Mouse (Mus musculus) G1E (cell line): Measurements from ENCODE around the gene Naa35.

ENCODE experiments used
- CTCF ChIP-seq: IDR thresholded peaks from 2 replicates; pipeline ENCODE4 v1.5.1; 2012; ENCODE audit warnings: low read depth, low read length, inconsistent platforms, mixed read lengths
- GATA1 ChIP-seq: IDR thresholded peaks from 2 replicates; pipeline ENCODE4 v1.6.1; 2012; ENCODE audit warnings: borderline replicate concordance, low read length, inconsistent platforms, mixed read lengths

DNA sequence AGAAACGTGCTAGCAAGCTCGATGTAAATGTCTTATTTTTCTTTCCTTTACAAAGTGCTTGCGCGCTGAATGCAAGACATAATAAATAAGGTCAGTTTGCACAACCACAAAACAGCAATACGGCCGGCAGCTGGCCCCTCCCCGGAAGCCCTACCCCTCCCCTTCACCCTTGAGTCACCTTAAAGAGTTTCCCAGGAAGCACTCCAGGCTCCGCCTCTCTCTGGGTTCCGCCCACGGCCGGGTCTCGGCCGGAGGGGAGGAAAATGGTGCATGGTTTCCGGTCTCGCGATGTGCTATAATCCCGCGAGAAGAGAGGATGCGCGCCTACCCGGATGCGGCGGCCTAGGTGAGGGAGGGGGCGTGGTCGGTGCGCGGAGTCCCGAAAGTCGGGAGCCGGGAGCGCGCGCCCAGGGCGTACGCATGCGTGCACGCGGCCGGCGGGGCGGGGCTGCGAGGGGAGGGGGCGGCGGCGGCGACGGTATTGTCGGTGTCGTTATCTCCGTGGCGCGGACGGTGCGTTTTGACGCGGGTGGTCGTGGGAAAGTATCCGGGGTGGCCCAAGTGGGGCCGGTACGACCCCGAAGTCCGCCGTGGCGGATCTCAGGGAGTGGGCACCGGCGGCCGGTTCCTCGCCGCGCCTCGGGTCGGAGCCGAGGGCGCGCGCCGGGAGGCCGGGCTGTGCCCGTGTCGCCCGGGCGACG is at the start of gene Naa35, which contains the start of gene Agtpbp1:
- TF ChIP-seq CTCF (no peak), GATA1 (no peak)
